Mouse (Mus musculus) CH12.LX (cell line): ENCODE results near the gene Pkmyt1.

ENCODE experiments used
- BHLHE40 ChIP-seq: IDR thresholded peaks from 2 replicates; pipeline ENCODE4 v1.6.1; 2011; ENCODE audit warnings: mild to moderate bottlenecking, low read depth, low read length, improper control_type of control experiment
- CTCF ChIP-seq, 2 experiments: IDR thresholded peaks in 1 of 2; conservative IDR thresholded peaks in 1 of 2; 2 replicates each; pipeline ENCODE4 v1.5.1; 2011 to 2012; ENCODE audit warnings: low read depth in 2 of 2, low read length in 2 of 2, improper control_type of control experiment in 1 of 2, inconsistent platforms in 1 of 2, mild to moderate bottlenecking in 1 of 2, moderate library complexity in 1 of 2
- E2F4 ChIP-seq: IDR thresholded peaks from 2 replicates; pipeline ENCODE4 v1.6.1; 2011; ENCODE audit warnings: low read depth, low read length, improper control_type of control experiment; ENCODE audit not compliant: insufficient replicate concordance
- HCFC1 ChIP-seq: IDR thresholded peaks from 2 replicates; pipeline ENCODE4 v1.6.1; 2012; ENCODE audit warnings: low read depth, mild to moderate bottlenecking, inconsistent platforms, low read length, improper control_type of control experiment
- JUND ChIP-seq: conservative IDR thresholded peaks from 2 replicates; pipeline ENCODE4 v1.6.1; 2011; ENCODE audit warnings: low read depth, low read length, improper control_type of control experiment
- MAFK ChIP-seq: IDR thresholded peaks from 2 replicates; pipeline ENCODE4 v1.6.1; 2011; ENCODE audit warnings: low read length, improper control_type of control experiment; ENCODE audit not compliant: insufficient replicate concordance
- MEF2A ChIP-seq: IDR thresholded peaks from 2 replicates; pipeline ENCODE4 v1.6.1; 2014; ENCODE audit warnings: low read depth, mild to moderate bottlenecking, inconsistent platforms, low read length, improper control_type of control experiment, borderline replicate concordance
- RAD21 ChIP-seq: IDR thresholded peaks from 2 replicates; pipeline ENCODE4 v1.6.1; 2011; ENCODE audit warnings: low read depth, mild to moderate bottlenecking, low read length, improper control_type of control experiment, moderate library complexity
- USF1 ChIP-seq: IDR thresholded peaks from 2 replicates; pipeline ENCODE4 v1.6.1; 2014; ENCODE audit warnings: low read depth, mild to moderate bottlenecking, inconsistent platforms, low read length, improper control_type of control experiment

DNA sequence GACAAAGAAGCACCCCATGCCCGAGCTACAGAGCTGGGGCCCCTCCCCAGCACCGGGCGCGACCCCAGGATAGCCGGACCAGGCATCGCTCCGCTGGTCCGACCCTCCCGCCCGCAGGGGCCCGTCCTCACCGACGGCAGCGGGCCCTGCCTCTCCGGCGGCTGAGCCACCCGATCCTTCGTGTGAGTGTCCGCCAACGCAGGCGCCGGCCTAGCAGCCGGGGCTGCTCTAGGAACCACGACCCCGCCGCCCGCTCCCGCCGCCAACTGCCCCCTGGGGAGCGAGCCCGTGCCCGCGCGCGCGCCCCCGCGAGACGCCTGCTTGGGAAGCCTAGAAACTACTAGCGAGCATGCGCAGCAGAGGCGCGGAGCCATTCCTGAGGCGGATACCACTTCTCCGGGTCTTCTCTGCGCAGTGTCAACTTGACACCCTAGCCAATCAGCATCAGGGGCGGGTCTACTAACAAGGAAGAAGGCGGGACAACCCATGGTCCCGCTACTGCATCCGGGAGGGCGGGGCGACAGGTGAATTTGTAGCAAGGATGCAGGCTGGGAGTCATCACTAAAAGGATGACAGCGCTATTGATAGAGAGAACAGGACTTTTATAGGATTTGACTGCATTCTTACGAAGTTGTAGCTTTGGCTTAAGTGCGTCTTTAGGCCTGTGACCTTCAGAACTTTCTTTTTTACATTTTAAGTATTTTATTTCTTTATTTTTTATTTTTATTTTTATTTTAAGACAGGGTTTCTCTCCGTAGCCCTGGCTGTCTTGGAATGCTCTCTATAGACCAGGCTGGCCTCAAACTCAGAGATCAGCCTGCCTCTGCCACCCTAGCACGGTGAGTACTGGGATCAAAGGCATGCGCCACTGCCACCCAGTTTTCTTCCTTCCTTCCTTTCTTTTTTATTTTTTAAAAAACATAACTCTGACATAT is 45.4 kb downstream of the Pkmyt1 start, which contains the start of gene Flywch1:
- no peak for TF ChIP-seq JUND
- no peak for TF ChIP-seq USF1
- no peak for TF ChIP-seq MAFK
- peak; percentile 17; the same call in 1 of the 2 replicates for TF ChIP-seq BHLHE40
- TF ChIP-seq RAD21 = no peak
- peak; percentile 81; the same call in 1 of the 2 replicates for TF ChIP-seq E2F4
- TF ChIP-seq HCFC1 = peak; percentile 86
- peak; percentile 69; the same call in 1 of the 2 replicates for TF ChIP-seq MEF2A
- no peak for TF ChIP-seq CTCF (conservative IDR thresholded peaks at IDR 0.05 in 1 of 2, IDR thresholded peaks at IDR 0.05 in 1 of 2; ENCODE audit: low read depth in 2 of 2, low read length in 2 of 2)
